Mouse (Mus musculus) hindbrain, embryonic 14.5 days (tissue): Measurements from ENCODE around the gene Commd6. TPM values are rescaled to one million over a fixed set of nuclear protein-coding genes. Genes with fewer than 3 reads are reported as not detected.

Experiments used
- ATAC-seq: fragments of 200-750 bp; cut with Nextera tagmentation; 2 replicates; pipeline ENCODE4 v1.8.0; 2017; ENCODE audit warnings: moderate number of reproducible peaks, mild to moderate bottlenecking, moderate TSS enrichment, moderate library complexity; ENCODE audit not compliant: low FRiP score
- DNase-seq: peaks from one replicate; pipeline ENCODE4 v3.0.0-alpha.2; 2015; ENCODE audit warnings: low spot score
- H3K27ac ChIP-seq: fragments of 300-500 bp; sonication (generic); 2 replicates; pipeline ENCODE4 v1.5.1; 2014; ENCODE audit warnings: mild to moderate bottlenecking, moderate library complexity
- H3K27me3 ChIP-seq: fragments of 300-500 bp; sonication (generic); 2 replicates; pipeline ENCODE4 v1.6.1; 2014; ENCODE audit warnings: mild to moderate bottlenecking, low read length, mixed read lengths; ENCODE audit not compliant: control insufficient read depth, insufficient read depth
- H3K36me3 ChIP-seq: fragments of 300-500 bp; sonication (generic); replicated peaks from 2 replicates; pipeline ENCODE4 v1.6.1; 2014; ENCODE audit not compliant: control insufficient read depth, insufficient read depth
- H3K4me1 ChIP-seq: fragments of 300-500 bp; sonication (generic); replicated peaks from 2 replicates; pipeline ENCODE4 v1.6.1; 2014; ENCODE audit warnings: antibody characterized with exemption, low read length, mixed read lengths; ENCODE audit not compliant: control insufficient read depth, insufficient read depth
- H3K4me2 ChIP-seq: fragments of 300-500 bp; sonication (generic); replicated peaks from 2 replicates; pipeline ENCODE4 v1.6.1; 2014; ENCODE audit warnings: mild to moderate bottlenecking, moderate library complexity
- H3K4me3 ChIP-seq: fragments of 300-500 bp; sonication (generic); replicated peaks from 2 replicates; pipeline ENCODE4 v1.5.1; 2014; ENCODE audit warnings: mild to moderate bottlenecking, low read length
- H3K9ac ChIP-seq: fragments of 300-500 bp; sonication (generic); 2 replicates; pipeline ENCODE4 v1.6.1; 2014
- H3K9me3 ChIP-seq: fragments of 300-500 bp; sonication (generic); 2 replicates; pipeline ENCODE4 v1.6.1; 2016; ENCODE audit warnings: low read length; ENCODE audit not compliant: control insufficient read depth
- WGBS: fragments of 180-500 bp; shearing (Covaris S2); extraction: QIAGEN DNeasy Blood & Tissue Kit; methylation state at CpG from one replicate; pipeline ENCODE4 v1.1.7; 2014; 5-methylcytosine and 5-hydroxymethylcytosine counted together
- polyA plus RNA-seq: library from polyadenylated mRNA; unstranded; fragments of >200 nt; fragmentation: Nextera tagmentation; extraction: Ambion mirVana; gene quantifications from 2 replicates; pipeline ENCODE4 v1.2.1, GENCODE M21; 2014

Commd6 gene
- polyA plus RNA-seq, 1 experiment from 2014 or later, result 91.9 TPM

DNA sequence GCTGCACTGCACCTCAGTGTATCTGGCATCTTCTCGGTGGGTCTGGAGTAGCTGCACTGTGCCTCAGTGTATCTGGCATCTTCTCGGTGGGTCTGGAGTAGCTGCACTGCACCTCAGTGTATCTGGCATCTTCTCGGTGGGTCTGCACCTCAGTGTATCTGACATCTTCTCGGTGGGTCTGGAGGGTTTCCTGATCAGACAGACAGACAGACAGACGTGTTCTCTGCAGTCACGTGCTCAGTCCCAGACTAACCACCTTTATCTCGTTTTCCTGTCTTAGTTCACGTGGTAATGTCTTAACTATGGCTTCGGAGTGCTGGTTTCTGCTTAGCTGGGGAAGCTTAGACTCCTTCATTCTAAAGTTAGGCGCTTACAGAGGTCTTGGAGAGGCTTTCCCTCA lies 15.8 kb upstream of the Commd6 start:
- no peak overlapping the region for H3K4me3 ChIP-seq
- DNase-seq (no peak), ATAC-seq (no peak)
- H3K36me3 ChIP-seq, result peaks cover 19% of the 10 kb centered on the region; the same call in 1 of the 2 replicates
- WGBS, result 89% methylated on average over 10 of the region's 10 CpGs
- H3K27ac ChIP-seq, result no peak overlapping the region
- no peaks in the 10 kb centered on the region for H3K9me3 ChIP-seq
- H3K4me2 ChIP-seq, result no peak overlapping the region
- H3K9ac ChIP-seq, result no peak overlapping the region
- H3K4me1 ChIP-seq, result peaks cover 13% of the 10 kb centered on the region
- no peaks in the 10 kb centered on the region for H3K27me3 ChIP-seq

GRCm38 (mm10) chr14:101654526-101654909 lies 14.0 kb upstream of the Commd6 start:
- peak overlapping the region; percentile 90 for H3K9ac ChIP-seq
- 1% methylated on average over 10 of the region's 10 CpGs for WGBS
- H3K4me2 ChIP-seq, result peak overlapping the region; percentile 74
- H3K4me3 ChIP-seq, result peak overlapping the region; percentile 92
- no peaks in the 10 kb centered on the region for H3K27me3 ChIP-seq
- H3K27ac ChIP-seq, result peak overlapping the region; percentile 68
- DNase-seq (peak; percentile 40), ATAC-seq (peak; percentile 35)
- H3K9me3 ChIP-seq, result no peaks in the 10 kb centered on the region
- H3K4me1 ChIP-seq, result peaks cover 13% of the 10 kb centered on the region
- peaks cover 6% of the 10 kb centered on the region; the same call in 1 of the 2 replicates for H3K36me3 ChIP-seq

- H3K36me3 ChIP-seq, result no peaks in the 10 kb centered on the region; the same call in 1 of the 2 replicates
- H3K4me3 ChIP-seq, result peak within 1 kb of the TSS; percentile 92
- peak; percentile 100 for DNase-seq
- peak within 1 kb of the TSS; percentile 68 for H3K27ac ChIP-seq
- no peaks in the 10 kb centered on the region for H3K27me3 ChIP-seq
- no peaks in the 10 kb centered on the region for H3K9me3 ChIP-seq
- ATAC-seq, result peak; percentile 92
- peak within 1 kb of the TSS; percentile 90 for H3K9ac ChIP-seq
- under 1% methylated on average over 79 of the region's 81 CpGs for WGBS
- H3K4me2 ChIP-seq, result peak within 1 kb of the TSS; percentile 74
- peaks cover 13% of the 10 kb centered on the region for H3K4me1 ChIP-seq
Measured at GRCm38 (mm10) chr14:101653581-101654525, 13.4 kb upstream of the Commd6 start, which contains the start of gene Uchl3. Gene Uchl3 (plus strand): TSS chr14:101653967.

DNA sequence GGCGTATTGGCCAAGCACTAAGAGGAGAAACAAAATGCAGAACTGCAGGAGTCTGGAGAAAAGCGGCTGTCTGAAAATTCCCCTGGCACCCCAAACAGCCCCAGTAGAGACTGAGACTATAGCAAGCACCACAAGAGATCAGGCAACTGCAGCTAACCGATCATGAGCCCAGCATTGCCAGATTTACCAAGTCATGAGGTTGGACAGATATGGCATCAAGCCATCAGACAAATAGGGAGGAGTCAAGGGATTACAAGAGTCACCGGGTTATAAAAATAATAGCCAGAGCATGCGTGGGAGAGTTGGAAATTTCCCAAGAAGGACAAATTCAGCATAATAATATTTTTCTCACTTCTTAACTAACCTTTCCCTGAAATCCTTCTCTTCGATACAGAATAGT lies 12.1 kb upstream of the Commd6 start:
- Histone ChIP-seq H3K9me3 (no peaks in the 10 kb centered on the region), H3K4me1 (peaks cover 13% of the 10 kb centered on the region), H3K9ac (no peak overlapping the region), H3K27me3 (no peaks in the 10 kb centered on the region), H3K4me2 (no peak overlapping the region), H3K27ac (no peak overlapping the region), H3K36me3 (no peaks in the 10 kb centered on the region), H3K4me3 (no peak overlapping the region)
- no peak for ATAC-seq
- no peak for DNase-seq
- WGBS, result 97% methylated on average over 6 of the region's 6 CpGs

GRCm38 (mm10) chr14:101650551-101650950 lies 10.1 kb upstream of the Commd6 start:
- WGBS, result 92% methylated on average over 4 of the region's 4 CpGs
- Histone ChIP-seq H3K4me3 (no peak overlapping the region), H3K9me3 (no peaks in the 10 kb centered on the region), H3K4me1 (peaks cover 7% of the 10 kb centered on the region), H3K9ac (no peak overlapping the region), H3K27ac (no peak overlapping the region), H3K4me2 (no peak overlapping the region), H3K27me3 (no peaks in the 10 kb centered on the region), H3K36me3 (no peaks in the 10 kb centered on the region)
- DNase-seq (no peak), ATAC-seq (no peak)

DNA sequence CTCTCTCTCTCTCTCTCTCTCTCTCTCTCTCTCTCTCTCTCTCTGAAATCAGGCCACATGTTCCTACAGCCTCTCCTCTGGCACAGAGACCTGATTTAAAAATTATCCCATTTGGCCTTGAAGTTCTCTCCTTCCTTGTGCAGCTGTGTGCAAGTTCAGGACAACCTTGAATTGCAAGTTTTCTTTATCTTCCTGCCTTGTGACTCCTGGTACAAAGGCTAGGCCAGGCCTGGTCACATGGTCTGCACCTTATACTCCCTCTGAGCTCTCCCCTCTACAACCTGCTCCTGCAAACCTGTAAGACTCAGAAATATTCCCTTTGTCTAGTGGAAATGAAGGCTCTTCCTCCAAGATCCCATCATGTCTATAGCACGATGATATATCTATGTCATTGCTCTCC lies 4.5 kb upstream of the Commd6 start:
- Histone ChIP-seq H3K4me2 (no peak overlapping the region), H3K4me1 (no peaks in the 10 kb centered on the region), H3K9me3 (no peaks in the 10 kb centered on the region), H3K36me3 (no peaks in the 10 kb centered on the region), H3K4me3 (no peak overlapping the region), H3K9ac (no peak overlapping the region), H3K27ac (no peak overlapping the region), H3K27me3 (no peaks in the 10 kb centered on the region)
- DNase-seq, result no peak
- ATAC-seq, result no peak
- WGBS, result 84% methylated on average over 1 of the region's 1 CpGs

DNA sequence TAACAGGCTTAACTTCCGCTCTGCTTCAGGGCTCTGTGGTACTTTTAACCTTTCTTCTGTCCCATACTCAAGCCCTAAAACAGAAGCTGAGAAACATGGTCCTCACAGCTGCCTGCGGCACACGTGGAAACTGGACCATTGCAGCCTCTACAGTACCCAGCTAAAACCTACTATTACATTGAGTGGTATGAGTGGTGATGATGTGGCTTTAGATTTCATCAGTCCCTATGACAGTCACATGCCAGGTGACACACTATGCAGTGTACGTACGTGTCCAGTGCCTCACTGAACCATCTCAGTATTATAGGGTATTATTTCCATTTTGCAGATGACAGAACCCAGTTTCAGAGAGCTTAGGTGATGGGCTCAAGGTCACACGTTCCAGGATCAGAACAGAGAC lies 3.1 kb downstream of the Commd6 start:
- Histone ChIP-seq H3K9me3 (no peaks in the 10 kb centered on the region), H3K4me3 (no peak overlapping the region), H3K9ac (no peak overlapping the region), H3K27me3 (no peaks in the 10 kb centered on the region), H3K27ac (no peak overlapping the region), H3K36me3 (peaks cover 30% of the 10 kb centered on the region), H3K4me1 (peaks cover 9% of the 10 kb centered on the region; the same call in 1 of the 2 replicates), H3K4me2 (no peak overlapping the region)
- DNase-seq (no peak), ATAC-seq (no peak)
- 96% methylated on average over 6 of the region's 6 CpGs for WGBS

DNA sequence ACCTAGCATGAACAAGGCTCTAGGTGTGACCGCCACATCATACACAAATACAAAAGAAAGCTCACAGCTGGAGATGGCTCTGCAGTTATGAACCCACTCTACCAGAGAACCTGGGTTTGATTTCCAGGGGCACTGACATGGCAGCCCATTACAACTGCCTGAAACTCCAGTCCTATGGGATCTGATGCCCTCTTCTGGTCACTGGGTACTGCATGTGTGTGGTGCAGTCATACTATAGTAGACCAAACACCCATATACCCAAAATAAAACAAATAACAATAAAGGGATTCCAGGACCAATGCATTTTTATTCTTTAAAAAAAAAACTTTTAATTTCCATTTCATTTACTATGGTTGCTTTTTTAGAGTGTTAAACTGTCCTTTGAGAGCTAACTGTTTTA lies 4.7 kb downstream of the Commd6 start:
- H3K4me3 ChIP-seq, result no peak overlapping the region
- H3K4me2 ChIP-seq, result no peak overlapping the region
- no peak for DNase-seq
- no peak overlapping the region for H3K9ac ChIP-seq
- WGBS, result 100% methylated on average over 1 of the region's 1 CpGs
- H3K27ac ChIP-seq, result no peak overlapping the region
- H3K36me3 ChIP-seq, result peaks cover 36% of the 10 kb centered on the region
- no peaks in the 10 kb centered on the region for H3K9me3 ChIP-seq
- H3K27me3 ChIP-seq, result no peaks in the 10 kb centered on the region
- peaks cover 9% of the 10 kb centered on the region; the same call in 1 of the 2 replicates for H3K4me1 ChIP-seq
- no peak for ATAC-seq

DNA sequence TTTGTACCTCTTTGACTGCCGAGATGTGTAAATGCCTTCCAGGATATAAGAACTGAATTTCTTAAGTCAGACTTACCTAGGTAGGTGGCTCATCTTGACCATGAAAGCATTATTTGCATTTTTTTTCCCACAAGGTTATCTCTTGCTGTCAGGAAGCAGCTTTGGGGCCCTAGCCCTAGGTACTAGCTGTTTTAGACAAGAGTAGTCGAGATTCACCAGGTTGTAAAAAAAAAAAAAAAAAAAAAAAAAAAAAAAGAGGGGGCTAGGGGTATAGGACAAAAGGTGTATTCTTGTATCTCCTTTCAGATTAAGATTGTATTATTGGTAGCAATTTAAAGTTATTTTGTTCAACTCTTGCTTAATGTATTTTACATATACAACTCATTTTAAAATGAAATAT lies 9.9 kb downstream of the Commd6 start:
- no peak overlapping the region for H3K27ac ChIP-seq
- no peak for ATAC-seq
- H3K36me3 ChIP-seq, result peaks cover 32% of the 10 kb centered on the region
- no peak for DNase-seq
- no peak overlapping the region for H3K4me2 ChIP-seq
- 92% methylated on average over 2 of the region's 2 CpGs for WGBS
- no peaks in the 10 kb centered on the region for H3K4me1 ChIP-seq
- H3K27me3 ChIP-seq, result no peaks in the 10 kb centered on the region
- no peaks in the 10 kb centered on the region for H3K9me3 ChIP-seq
- no peak overlapping the region for H3K9ac ChIP-seq
- H3K4me3 ChIP-seq, result no peak overlapping the region
